Mouse (Mus musculus) thymus, adult 2 months (tissue): ENCODE data around the gene I0C0044D17Rik.

ENCODE experiments used
- CTCF ChIP-seq: fragments of 200-500 bp; IDR thresholded peaks from 2 replicates; pipeline ENCODE4 v1.5.1; 2012; ENCODE audit warnings: mild to moderate bottlenecking, control low read depth, low read length, moderate library complexity, borderline replicate concordance; ENCODE audit not compliant: control insufficient read depth, poor library complexity, insufficient read depth; ENCODE audit errors: extremely low read depth
- POLR2A ChIP-seq: fragments of 200-500 bp; IDR thresholded peaks from 2 replicates; pipeline ENCODE4 v1.6.1; 2012; ENCODE audit warnings: mild to moderate bottlenecking, low read length, control low read depth, moderate library complexity; ENCODE audit not compliant: control insufficient read depth, poor library complexity, insufficient read depth; ENCODE audit errors: extremely low read depth

GRCm38 (mm10) chr4:98804476-98805134 is 19.0 kb downstream of the I0C0044D17Rik start:
- no peak for TF ChIP-seq POLR2A
- TF ChIP-seq CTCF: no peak
